Mouse (Mus musculus): ENCODE measurements around the gene Gclc. TPM values are rescaled to one million over a fixed set of nuclear protein-coding genes. Genes with fewer than 3 reads are reported as not detected.

The Gclc gene
- 39.5 and 45.1 TPM in 2 replicates for total RNA-seq (2021)
- long read RNA-seq, experiment 1, transcript Gclc-201 (16 exons, 3,423 nt), result major isoform, 63 of 75 reads
- long read RNA-seq, experiment 1, partial matches to known transcripts, result 2 of 75 reads
- long read RNA-seq, experiment 1, other reads (novel, unspliced or antisense), result 10 of 75 reads
- long read RNA-seq, experiment 2, transcript Gclc-201 (16 exons, 3,423 nt), result major isoform, 42 of 51 reads
- long read RNA-seq, experiment 2, partial matches to known transcripts, result 2 of 51 reads
- long read RNA-seq, experiment 2, other reads (novel, unspliced or antisense), result 7 of 51 reads

DNA sequence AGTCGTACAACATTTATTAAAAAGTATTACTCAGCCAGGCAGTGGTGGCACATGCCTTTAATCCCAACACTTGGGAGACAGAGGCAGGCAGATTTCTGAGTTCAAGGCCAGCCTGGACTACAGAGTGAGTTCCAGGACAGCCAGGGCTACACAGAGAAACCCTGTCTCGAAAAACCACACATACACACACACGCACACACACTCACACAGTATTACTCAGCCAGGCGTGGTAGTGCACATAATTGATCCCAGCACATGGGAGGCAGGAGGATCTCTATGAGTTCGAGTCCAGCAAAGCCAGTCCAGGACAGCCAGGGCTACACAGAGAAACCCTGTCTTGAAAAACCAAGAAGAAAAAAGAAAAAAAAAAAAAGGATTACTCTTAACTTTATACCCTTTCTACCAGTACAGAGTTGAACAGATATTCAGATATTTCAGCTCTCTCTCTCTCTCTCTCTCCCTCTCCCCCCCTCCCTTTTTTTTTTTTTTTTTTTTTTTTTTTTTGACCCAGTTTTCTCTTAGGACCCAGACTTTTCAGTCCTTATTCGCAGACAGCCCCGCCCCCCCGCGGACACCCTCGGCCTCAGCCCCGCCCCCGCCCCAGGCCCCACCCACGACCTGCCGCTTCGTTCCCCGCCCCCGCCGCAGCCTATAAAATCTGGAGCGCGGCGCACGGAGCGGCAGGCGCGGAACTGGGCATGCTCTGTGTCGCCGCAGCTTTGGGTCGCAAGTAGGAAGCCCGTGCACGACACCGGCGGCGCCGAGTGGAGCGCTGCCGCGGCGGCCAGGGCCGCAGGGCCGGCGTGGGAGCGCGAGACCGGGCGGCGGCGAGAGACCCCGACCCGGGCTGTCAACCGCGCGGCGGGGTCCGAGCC, at the start of gene Gclc:
TSS of gene Gclc (plus strand) at position 683 of the 875 bp plus-strand sequence.
- DNase-seq, result peak; percentile 95

DNA sequence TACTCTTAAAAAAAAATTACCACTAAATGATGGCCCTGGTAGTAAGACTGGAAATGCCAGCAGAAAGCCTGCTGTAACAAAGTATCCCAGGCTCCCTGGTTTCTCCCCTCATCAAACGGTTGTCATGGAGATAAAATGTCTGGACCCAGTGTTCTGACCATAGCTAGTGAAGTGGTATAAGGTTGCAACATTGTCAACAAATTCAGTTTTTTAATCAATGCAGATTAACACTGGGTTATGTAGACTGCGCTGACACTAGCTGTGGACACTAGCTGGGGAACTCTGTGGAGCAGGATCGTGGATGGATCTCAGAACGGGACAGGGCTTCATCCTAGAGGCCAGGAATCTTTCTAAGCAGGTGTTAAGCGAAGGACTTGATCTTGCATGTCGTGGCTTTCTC, 47.8 kb upstream of the Gclc start:
- DNase-seq, result no peak

DNA sequence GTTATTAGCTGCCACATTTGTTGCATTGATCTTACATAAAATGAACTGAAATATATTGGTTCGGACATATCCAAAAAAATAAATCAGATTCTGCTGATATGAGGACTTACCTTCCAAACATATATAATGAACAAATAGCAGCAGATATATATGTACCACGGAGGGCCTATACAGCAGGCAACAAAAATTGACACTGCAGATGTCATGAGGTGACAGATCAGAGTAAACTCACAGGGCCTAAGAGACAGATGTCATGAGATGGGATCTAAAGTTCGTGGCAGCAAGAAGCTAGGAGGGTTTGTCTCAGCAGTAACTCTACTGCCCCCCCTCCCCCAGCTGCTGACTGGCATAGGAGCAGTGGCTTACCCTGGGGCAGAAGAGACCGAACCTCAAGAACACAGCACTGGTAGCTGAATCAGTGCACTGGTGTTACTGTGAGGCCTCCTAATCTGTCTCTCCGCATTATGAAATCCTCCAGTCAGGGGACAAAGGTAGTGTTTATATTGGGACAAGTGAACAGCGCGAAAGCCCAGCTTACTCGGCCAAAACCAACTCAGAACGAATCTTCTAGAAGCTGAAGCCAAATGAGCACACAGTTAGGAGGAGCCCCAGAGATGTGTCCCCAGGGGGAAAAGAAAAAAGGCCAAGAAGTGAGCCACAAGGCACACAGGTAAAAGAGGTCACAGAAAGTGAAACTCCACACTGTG, 46.7 kb upstream of the Gclc start:
- DNase-seq, result no peak

DNA sequence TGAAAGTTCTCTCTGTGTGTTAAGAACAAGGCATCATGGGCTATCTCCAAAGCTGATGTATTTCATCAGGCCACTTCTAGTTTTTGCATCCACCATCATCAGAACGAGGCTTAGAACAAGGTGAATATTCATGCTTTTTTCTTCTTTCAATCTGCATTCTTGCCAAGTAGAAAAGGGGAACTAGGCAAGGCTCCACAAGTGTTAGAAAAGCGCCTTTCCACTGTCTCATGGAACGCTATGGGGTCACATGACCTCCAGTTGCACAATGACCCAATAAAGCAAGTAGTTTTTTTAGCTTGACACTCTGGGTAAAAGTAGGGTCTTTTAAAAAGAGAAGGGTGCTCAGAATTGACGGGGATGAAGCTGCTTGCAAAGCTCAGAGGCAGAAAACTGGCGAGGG, 45.4 kb upstream of the Gclc start:
- no peak for DNase-seq

DNA sequence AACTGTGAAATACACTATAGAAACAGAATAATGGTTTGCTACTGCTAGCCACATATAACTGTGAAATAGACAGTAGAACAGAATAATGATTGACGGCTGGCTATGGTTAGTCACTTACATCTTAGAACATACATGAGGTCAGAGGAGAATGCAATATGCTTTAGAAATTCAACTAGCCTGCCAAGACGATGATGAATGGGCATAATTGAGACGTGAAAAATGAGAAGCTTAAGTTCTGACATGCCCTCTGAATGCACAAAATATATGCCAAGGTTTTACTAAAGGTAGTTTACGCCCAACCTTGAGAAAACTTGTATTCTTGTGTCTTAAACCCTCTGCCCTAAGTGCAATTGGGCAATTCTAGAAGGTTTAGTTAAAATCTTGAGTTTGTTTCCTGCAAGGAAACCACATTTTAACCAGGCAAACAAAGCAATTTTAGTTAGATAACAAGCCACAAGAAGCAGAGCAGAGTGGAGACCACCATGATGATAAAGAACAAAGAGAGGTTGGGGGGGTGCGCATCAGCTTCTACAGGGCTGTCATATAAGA, 43.2 kb upstream of the Gclc start:
- DNase-seq, result no peak

DNA sequence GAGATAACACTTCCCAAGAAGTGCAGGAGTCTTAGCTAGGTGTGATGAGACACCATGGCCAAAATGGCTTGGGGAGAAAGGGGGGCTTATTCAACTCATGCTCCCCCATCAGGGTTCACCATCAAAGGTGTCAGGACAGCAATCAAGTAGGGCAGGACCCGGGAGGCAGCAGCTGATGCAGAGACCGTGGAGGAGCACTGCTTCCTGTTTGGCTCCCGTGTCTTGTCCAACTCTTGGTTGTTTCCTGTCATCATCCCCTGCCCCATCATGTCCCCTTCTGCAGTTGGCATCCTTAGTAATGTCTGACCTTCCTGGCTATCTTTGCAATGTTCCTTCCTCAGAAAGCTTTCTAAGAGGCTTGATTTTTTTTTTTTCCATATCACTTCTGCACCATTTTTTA, 41.5 kb upstream of the Gclc start:
- no peak for DNase-seq

DNA sequence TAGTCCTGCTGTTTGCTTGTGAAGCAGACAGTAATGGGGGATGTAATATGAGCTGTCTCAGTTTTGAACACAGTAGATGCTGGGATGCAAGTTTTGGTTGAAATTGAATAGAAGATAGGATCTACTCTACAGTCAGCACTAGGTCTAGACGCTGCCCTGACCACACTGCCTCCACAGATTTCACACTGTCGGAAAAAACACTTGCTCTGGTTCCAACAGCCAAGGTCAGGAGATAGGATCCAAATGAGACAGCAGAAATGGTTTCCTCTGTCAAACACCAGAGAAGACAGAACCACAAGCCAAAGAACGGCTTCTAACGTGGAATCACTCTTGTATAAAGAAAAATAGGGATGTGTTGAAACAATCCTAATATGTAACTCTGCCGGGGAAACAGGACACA, 41.0 kb upstream of the Gclc start:
- DNase-seq, result no peak

DNA sequence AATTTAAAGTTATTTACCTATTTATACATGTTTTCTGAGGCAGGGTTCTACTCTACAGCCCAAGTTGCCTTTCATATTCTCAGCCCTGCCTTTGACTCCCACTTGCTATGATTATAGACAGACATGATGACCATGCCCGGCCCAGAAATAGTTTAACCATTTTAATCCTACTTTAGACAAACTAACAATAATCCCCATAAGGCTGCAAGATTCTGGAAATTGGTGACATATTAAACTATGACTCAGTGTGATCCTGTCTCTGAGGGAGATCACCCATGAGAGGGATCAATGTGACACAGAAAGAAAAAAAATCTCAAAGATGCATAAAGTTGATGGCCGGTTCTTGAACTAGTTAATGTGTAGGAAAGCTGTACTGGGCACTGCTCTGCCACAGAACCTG, 39.1 kb upstream of the Gclc start:
- no peak for DNase-seq

DNA sequence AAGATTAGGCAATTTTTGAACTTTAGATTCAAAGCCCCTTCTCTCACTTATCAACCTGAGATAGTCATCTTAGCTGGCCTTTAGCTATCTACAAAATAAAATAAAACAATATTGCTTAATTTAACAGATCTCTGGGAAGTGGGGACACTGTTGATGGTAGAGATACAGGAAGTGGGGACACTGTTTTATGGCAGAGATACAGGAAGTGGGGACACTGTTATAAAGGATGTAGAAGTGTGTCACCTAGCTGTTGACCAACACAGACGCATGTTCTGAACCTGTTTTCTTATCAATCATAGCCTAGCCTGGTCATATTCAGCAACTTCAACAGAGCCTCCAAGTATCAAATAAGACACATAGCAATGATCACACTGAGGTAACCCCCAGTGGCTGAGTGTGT, 38.3 kb upstream of the Gclc start:
- no peak for DNase-seq

DNA sequence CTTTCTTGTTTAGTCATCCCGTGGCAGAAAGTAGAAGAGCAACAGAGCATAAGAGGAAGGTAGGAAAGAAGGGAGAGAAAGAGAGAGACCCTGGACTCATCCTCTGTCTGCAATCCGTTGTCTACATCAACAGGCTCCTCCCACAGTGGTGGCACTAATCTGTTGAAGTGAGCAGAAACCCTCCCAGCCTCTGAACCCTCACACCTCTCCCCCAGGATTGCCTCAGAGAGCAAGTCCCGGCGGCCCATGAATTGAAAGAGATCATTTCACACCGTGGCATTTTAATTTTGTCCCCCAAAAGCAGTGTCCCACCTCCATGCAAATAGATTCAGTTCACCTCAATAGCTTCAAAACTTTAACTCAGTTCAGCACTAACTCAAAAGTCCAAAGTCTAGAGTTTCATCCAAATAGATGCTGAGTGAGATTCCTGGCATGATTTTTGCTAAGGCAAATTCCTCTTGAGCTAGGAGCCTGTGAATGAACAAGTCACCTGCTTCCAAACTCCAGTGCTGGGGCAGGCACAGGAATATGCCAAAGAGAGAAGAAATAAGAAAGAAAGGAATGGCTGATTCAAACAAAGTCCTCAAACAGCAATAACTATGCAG, 36.4 kb upstream of the Gclc start:
- DNase-seq, result no peak

DNA sequence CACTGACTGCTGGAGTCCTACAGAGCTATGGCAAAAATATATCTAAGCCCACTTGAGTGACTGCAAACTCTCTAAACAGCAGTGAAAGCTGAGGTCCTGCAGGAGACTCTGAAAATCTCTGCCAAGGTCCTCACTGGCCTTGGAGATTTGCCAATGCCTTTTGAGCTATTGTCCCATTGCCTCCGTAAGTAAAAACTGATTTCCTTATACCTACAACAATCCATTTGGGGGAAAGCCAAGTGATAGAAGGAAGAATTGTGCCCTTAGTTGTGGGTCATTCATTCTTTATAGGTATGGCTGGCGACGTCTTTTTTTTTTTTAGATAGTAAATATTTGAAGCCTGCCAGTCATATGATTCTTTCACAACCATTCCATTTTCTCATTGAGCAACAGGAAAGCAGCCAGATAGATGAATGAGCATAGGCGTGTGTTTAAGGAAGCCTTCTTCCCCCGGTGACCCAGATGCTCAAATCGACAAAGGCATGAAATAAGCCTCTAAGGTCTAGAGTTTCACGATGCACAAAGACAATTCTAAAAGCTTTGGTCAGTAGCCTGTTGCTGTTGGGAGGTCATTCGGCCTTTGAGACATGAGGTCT, 35.4 kb upstream of the Gclc start:
- DNase-seq, result peak; percentile 22

DNA sequence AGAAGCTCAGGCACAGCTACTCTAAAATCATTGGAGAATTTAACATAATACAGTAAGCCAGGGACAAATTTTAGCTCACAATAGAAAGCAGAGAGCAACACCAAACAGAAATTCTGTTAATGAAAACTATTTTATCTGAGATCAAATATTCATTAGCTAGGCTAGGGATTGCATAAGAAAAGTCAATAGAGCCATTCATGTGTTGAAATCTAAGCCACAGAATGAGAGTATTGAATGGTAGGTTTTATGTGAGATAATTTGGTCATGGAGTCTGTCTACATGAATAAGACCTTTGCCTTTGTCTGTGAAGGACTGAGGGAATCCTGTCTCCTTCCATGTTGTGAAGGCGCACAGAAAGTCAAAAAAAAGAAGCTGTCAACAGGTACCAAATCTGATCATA, 34.7 kb upstream of the Gclc start:
- DNase-seq, result no peak

DNA sequence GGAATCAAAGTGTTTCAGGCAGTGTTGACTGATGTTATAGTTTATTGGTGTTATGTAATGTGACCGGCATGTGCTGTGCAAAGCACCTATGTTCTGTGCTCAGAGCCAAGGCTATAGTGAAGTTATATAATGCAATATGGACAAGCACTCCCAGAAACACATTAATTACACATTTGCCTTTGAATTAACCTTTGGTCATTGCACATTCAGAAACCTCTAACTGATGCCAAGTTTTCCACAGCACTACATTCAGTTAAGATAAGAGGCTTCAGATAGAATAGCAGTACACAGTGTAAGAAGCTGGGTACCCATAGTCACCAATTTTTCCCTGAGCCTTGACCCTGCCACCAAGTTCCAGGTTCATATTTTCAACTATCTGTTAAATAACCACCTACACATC, 32.0 kb upstream of the Gclc start:
- no peak for DNase-seq

DNA sequence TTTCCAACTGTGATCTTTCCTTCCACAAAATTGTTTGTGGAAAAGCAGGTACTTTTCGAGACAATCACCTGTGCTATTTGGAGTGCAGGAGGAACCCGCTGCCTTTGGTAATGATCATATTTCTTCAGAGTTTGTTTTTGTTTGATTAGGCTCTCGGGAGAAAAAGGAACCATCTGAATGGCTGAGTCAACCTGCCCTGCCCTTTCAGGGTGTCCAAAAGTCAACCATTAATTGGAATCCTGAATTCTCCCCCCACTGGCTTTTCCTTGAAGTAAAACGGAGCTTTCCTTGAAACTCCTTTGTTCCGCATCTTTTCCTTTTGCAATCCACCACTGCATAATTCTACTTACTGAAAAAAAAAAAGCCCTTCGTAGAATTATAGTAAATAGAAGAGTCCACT, 30.1 kb upstream of the Gclc start:
- DNase-seq, result no peak

DNA sequence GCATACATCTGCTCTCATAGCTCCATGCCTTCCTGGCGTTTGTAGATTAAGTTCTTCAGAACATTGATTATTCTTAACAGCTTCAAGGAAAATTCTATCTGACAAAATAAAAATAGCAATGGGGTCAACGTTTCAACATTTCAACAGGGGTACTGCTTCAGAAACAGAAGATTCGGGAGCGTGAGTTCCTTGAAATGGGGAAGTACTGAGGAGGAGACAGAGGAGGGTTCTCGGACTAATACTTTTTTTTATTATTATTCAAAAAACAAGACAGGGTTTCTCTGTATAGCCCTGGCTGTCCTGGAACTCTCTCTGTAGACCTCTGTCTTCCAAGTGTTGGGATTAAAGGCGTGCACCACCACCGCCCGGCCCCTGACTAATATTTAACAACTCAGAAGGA, 28.9 kb upstream of the Gclc start:
- DNase-seq, result no peak

DNA sequence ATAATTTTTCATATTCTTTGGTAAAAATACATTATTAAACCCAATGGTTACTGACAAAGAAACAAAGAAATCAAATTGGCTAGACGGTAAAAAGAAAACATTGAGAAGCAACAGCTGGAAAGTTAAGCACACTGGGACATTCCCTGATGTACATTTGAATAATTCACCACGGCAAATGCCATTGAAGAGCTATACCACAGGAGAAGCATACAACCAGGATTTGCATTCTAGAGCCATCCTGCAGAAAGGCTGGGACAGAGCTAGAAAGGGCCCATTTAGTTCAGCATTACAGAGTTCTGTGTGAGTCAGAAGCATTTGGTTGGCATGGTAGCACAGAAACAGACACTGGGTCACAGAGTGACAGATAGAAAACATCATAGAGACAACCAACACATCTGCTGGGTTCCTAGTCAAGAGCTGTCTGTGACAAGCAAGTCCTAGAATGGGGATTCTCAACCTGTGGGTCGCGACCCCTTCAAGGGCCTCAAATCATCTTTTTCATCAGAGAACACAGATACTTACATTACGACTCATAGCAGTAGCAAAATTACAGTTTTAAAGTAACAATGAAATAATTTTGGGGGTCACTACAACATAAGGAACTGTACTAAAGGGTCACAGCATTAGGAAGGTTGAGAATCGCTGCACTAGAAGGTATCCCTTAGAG, 28.2 kb upstream of the Gclc start:
- no peak for DNase-seq

DNA sequence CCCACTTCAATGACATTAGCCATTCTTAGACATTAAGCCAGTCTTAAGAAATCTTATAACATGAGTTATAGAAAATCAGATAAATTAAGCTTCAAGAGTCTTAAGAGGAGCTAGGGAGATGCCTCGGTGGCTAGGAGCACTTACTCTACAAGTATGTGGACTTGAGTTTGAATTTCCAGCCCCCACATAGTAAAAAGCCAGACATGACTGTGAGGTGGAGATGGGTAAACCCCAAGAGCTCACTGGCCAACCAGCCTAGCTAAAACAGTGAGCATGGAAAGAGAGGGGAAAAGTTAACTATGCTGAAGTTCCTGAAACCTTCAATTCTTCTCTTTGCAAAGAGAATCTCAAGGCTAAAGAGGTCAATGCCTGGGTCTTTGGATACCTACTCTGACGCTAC, 27.3 kb upstream of the Gclc start:
- DNase-seq, result no peak

DNA sequence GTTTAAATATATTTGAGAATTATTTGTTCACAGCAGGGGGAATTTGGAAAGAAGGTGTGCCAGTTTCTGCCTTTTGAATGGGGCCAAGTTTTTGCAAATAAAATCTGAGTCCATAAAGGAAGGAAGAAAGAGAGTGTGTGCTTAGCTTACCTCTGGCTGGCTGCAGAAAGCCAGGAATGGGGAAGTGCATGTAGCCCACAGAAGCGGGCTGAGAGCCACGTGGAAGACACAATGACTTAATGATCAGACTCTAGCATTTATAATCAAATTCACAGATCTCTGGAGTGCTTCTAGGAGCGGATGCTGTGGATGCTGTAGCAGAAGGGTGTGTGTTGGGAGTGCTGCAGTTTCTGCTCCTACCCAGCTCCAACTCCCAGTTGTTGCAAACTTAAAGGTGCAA, 22.3 kb upstream of the Gclc start:
- DNase-seq, result no peak

DNA sequence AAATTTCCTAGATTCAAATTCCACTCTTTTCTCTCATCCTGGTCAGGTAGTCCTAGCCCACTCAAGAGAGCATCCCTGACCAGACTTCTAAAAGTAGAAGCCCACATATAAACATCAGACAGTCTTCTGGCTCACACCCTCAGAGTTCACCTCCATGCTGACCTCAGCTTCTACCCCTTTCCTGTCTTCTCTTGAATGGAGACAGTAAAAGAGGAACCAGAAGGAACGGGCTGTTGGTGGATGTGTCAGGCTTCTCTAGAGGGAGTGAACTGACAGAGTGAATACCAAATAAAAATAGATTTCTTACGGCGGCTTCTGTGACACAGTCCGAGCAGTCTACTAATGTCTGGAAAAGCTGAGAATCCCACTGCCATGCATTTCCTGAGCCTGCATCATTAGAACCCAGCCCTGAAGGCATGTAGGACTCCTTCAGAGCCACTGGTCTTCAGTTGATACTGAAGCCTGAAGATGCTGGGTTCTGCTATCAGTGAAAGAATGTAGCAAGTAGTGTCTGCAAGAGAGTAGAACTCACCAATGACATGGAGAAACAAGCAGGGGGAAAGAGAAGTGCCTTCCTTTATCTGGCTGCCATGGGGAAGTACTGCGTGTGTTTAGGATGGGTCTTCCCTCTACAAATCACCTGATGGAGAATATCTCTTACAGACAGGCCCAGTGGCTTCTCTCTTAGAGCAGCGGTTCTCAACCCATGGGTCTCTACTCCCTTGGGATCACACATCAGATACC, 16.9 kb upstream of the Gclc start:
- DNase-seq, result no peak

DNA sequence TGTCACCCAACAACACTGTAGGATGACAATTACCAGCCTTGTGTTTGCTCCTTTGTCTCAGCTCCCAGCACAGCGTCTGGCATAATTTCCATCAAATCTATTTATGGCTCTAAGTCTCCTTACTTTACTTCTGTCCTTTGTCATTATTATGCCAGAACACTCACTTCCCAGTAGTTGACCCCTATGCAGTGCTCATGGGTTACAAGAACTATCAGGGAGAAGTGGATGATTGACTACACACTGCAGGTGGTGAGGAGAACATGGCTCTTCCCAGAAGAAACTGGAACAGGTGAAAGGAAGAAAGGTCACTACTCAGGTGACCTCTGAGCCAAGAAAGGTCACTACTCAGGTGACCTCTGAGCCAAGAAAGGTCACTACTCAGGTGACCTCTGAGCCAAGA, 12.9 kb upstream of the Gclc start:
- DNase-seq, result no peak

DNA sequence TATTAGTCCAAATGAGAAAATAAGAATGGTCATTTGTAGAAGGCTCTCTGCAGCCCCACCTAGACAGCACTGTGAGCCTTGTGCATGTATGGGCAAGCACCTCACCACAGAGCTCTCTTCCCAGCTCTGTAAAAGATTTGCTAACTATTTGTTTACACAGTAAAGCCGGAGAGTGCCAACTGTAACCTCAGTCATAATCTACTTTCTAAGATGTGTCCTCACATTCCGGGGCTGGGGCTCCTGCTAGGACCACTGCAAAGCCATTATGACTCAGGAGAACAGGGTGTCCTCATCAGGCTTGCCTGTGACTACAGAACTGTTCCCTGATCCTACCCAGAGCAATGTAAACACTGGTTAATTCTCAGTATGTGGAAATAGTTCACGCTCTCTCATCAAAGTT, 9.5 kb upstream of the Gclc start:
- DNase-seq, result no peak

All from adrenal gland, postnatal 14 days (tissue).